Mouse (Mus musculus): ENCODE results near the gene Tns2. TPM values are rescaled to one million over a fixed set of nuclear protein-coding genes. Genes with fewer than 3 reads are reported as not detected.
A peak's percentile ranks its signal among the peaks of the same experiment; 100 is the strongest.

Tns2 gene
- total and polyA plus RNA-seq, 2 experiments from 2014 or later = 24.6 to 57.9 TPM

GRCm38 (mm10) chr15:102107689-102108573 lies 7.7 kb downstream of the Tns2 start:
- no peak overlapping the region for H3K4me3 ChIP-seq (ENCODE audit: low read depth, low read length)

GRCm38 (mm10) chr15:102108651-102109525 lies 8.7 kb downstream of the Tns2 start:
- Histone ChIP-seq H3K27ac (ENCODE audit: low read depth) (peak overlapping the region; percentile 33), H3K4me1 (ENCODE audit: control insufficient read depth, insufficient read depth) (peaks cover 35% of the 10 kb centered on the region), H3K9ac (replicated peaks; ENCODE audit: low read depth, low read length) (no peak overlapping the region), H3K27me3 (ENCODE audit: control insufficient read depth, insufficient read depth, low read length) (no peaks in the 10 kb centered on the region), H3K4me3 (ENCODE audit: low read depth, low read length) (no peak overlapping the region), H3K9me3 (replicated peaks; ENCODE audit: control insufficient read depth, low read length) (no peaks in the 10 kb centered on the region), H3K4me2 (ENCODE audit: low read depth, low read length) (no peak overlapping the region), H3K36me3 (replicated peaks; ENCODE audit: control insufficient read depth, insufficient read depth, low read length) (peaks cover 77% of the 10 kb centered on the region)
- TF ChIP-seq EP300 (IDR thresholded peaks at IDR 0.05; ENCODE audit: low read depth) (no peak), CTCF (IDR thresholded peaks at IDR 0.05; ENCODE audit: low read depth) (peak; percentile 79)
- peak; percentile 77 for DNase-seq (ENCODE audit: low spot score)
- WGBS = 54% methylated on average over 18 of the region's 18 CpGs
- ATAC-seq (ENCODE audit: insufficient read depth, low read depth) = peak; percentile 34

More at GRCm38 (mm10) chr15:102107689-102108573, 7.7 kb downstream of the Tns2 start:
- ATAC-seq (ENCODE audit: insufficient read depth, low read depth) (no peak), DNase-seq (ENCODE audit: low spot score) (peak; percentile 65)
- Histone ChIP-seq H3K9me3 (replicated peaks; ENCODE audit: control insufficient read depth, low read length) (no peaks in the 10 kb centered on the region), H3K36me3 (replicated peaks; ENCODE audit: control insufficient read depth, insufficient read depth, low read length) (peaks cover 67% of the 10 kb centered on the region), H3K9ac (replicated peaks; ENCODE audit: low read depth, low read length) (no peak overlapping the region), H3K4me1 (ENCODE audit: control insufficient read depth, insufficient read depth) (peaks cover 41% of the 10 kb centered on the region), H3K4me2 (ENCODE audit: low read depth, low read length) (no peak overlapping the region), H3K27ac (ENCODE audit: low read depth) (peak overlapping the region; percentile 33), H3K27me3 (ENCODE audit: control insufficient read depth, insufficient read depth, low read length) (no peaks in the 10 kb centered on the region)
- WGBS = 40% methylated on average over 13 of the region's 13 CpGs
- TF ChIP-seq EP300 (IDR thresholded peaks at IDR 0.05; ENCODE audit: low read depth) (no peak), CTCF (IDR thresholded peaks at IDR 0.05; ENCODE audit: low read depth) (peak; percentile 71)

GRCm38 (mm10) chr15:102110271-102110670 lies 10.1 kb downstream of the Tns2 start:
- no peak overlapping the region for H3K27ac ChIP-seq (ENCODE audit: low read depth)
- H3K36me3 ChIP-seq (replicated peaks; ENCODE audit: control insufficient read depth, insufficient read depth, low read length) = peaks cover 91% of the 10 kb centered on the region
- no peak overlapping the region for H3K4me3 ChIP-seq (ENCODE audit: low read depth, low read length)
- no peak overlapping the region for H3K4me2 ChIP-seq (ENCODE audit: low read depth, low read length)
- TF ChIP-seq CTCF (IDR thresholded peaks at IDR 0.05; ENCODE audit: low read depth) (no peak), EP300 (IDR thresholded peaks at IDR 0.05; ENCODE audit: low read depth) (no peak)
- no peaks in the 10 kb centered on the region for H3K27me3 ChIP-seq (ENCODE audit: control insufficient read depth, insufficient read depth, low read length)
- DNase-seq (ENCODE audit: low spot score) (no peak), ATAC-seq (ENCODE audit: insufficient read depth, low read depth) (no peak)
- H3K9me3 ChIP-seq (replicated peaks; ENCODE audit: control insufficient read depth, low read length) = no peaks in the 10 kb centered on the region
- no peak overlapping the region for H3K9ac ChIP-seq (replicated peaks; ENCODE audit: low read depth, low read length)
- WGBS = 95% methylated on average over 7 of the region's 7 CpGs
- peaks cover 27% of the 10 kb centered on the region for H3K4me1 ChIP-seq (ENCODE audit: control insufficient read depth, insufficient read depth)

GRCm38 (mm10) chr15:102110701-102111494 lies 10.7 kb downstream of the Tns2 start:
- H3K9me3 ChIP-seq (replicated peaks; ENCODE audit: control insufficient read depth, low read length) = no peaks in the 10 kb centered on the region
- TF ChIP-seq CTCF (IDR thresholded peaks at IDR 0.05; ENCODE audit: low read depth) = no peak
- no peak for TF ChIP-seq EP300 (IDR thresholded peaks at IDR 0.05; ENCODE audit: low read depth)
- DNase-seq (ENCODE audit: low spot score) = no peak
- no peak for ATAC-seq (ENCODE audit: insufficient read depth, low read depth)
- no peak overlapping the region for H3K4me2 ChIP-seq (ENCODE audit: low read depth, low read length)
- H3K36me3 ChIP-seq (replicated peaks; ENCODE audit: control insufficient read depth, insufficient read depth, low read length) = peaks cover 95% of the 10 kb centered on the region
- 72% methylated on average over 29 of the region's 29 CpGs for WGBS
- H3K4me3 ChIP-seq (ENCODE audit: low read depth, low read length) = no peak overlapping the region
- H3K27me3 ChIP-seq (ENCODE audit: control insufficient read depth, insufficient read depth, low read length) = no peaks in the 10 kb centered on the region
- peaks cover 21% of the 10 kb centered on the region for H3K4me1 ChIP-seq (ENCODE audit: control insufficient read depth, insufficient read depth)
- H3K27ac ChIP-seq (ENCODE audit: low read depth) = no peak overlapping the region
- no peak overlapping the region for H3K9ac ChIP-seq (replicated peaks; ENCODE audit: low read depth, low read length)

- H3K27me3 ChIP-seq (ENCODE audit: control insufficient read depth, insufficient read depth, low read length) = no peaks in the 10 kb centered on the region
- no peak overlapping the region for H3K4me3 ChIP-seq (ENCODE audit: low read depth, low read length)
- H3K4me1 ChIP-seq (ENCODE audit: control insufficient read depth, insufficient read depth) = peaks cover 16% of the 10 kb centered on the region
- TF ChIP-seq EP300 (IDR thresholded peaks at IDR 0.05; ENCODE audit: low read depth) (no peak), CTCF (IDR thresholded peaks at IDR 0.05; ENCODE audit: low read depth) (no peak)
- H3K4me2 ChIP-seq (ENCODE audit: low read depth, low read length) = no peak overlapping the region
- no peak for DNase-seq (ENCODE audit: low spot score)
- H3K36me3 ChIP-seq (replicated peaks; ENCODE audit: control insufficient read depth, insufficient read depth, low read length) = peaks cover 95% of the 10 kb centered on the region
- H3K9ac ChIP-seq (replicated peaks; ENCODE audit: low read depth, low read length) = no peak overlapping the region
- no peak overlapping the region for H3K27ac ChIP-seq (ENCODE audit: low read depth)
- H3K9me3 ChIP-seq (replicated peaks; ENCODE audit: control insufficient read depth, low read length) = no peaks in the 10 kb centered on the region
- ATAC-seq (ENCODE audit: insufficient read depth, low read depth) = no peak
- WGBS = 74% methylated on average over 11 of the region's 11 CpGs
Measured at GRCm38 (mm10) chr15:102111495-102111829, 11.2 kb downstream of the Tns2 start.

All from heart, postnatal 0 days (tissue).